Mouse (Mus musculus) heart, postnatal 0 days (tissue): ENCODE measurements around the gene Faap24. TPM values are rescaled to one million over a fixed set of nuclear protein-coding genes. Genes with fewer than 3 reads are reported as not detected.

Experiments used
- ATAC-seq: fragments of 200-750 bp; cut with Nextera tagmentation; 2 replicates; pipeline ENCODE4 v1.8.0; 2017; ENCODE audit warnings: low read depth, moderate number of reproducible peaks, moderate library complexity; ENCODE audit not compliant: insufficient read depth
- DNase-seq: peaks from one replicate; pipeline ENCODE4 v3.0.0-alpha.2; 2016; ENCODE audit warnings: low spot score
- H3K27ac ChIP-seq: fragments of 300-500 bp; sonication (generic); 2 replicates; pipeline ENCODE4 v1.5.1; 2014; ENCODE audit warnings: low read depth, mild to moderate bottlenecking
- H3K27me3 ChIP-seq: fragments of 300-500 bp; sonication (generic); 2 replicates; pipeline ENCODE4 v1.6.1; 2014; ENCODE audit warnings: low read length, mixed read lengths; ENCODE audit not compliant: control insufficient read depth, insufficient read depth
- H3K36me3 ChIP-seq: fragments of 300-500 bp; sonication (generic); replicated peaks from 2 replicates; pipeline ENCODE4 v1.6.1; 2014; ENCODE audit warnings: low read length, mixed read lengths; ENCODE audit not compliant: control insufficient read depth, insufficient read depth
- H3K4me1 ChIP-seq: fragments of 300-500 bp; sonication (generic); 2 replicates; pipeline ENCODE4 v1.6.1; 2014; ENCODE audit warnings: antibody characterized with exemption; ENCODE audit not compliant: control insufficient read depth, insufficient read depth
- H3K4me2 ChIP-seq: fragments of 300-500 bp; sonication (generic); 2 replicates; pipeline ENCODE4 v1.6.1; 2014; ENCODE audit warnings: low read depth, mild to moderate bottlenecking, low read length, moderate library complexity
- H3K4me3 ChIP-seq: fragments of 300-500 bp; sonication (generic); 2 replicates; pipeline ENCODE4 v1.5.1; 2014; ENCODE audit warnings: low read depth, low read length
- H3K9ac ChIP-seq: fragments of 300-500 bp; sonication (generic); replicated peaks from 2 replicates; pipeline ENCODE4 v1.6.1; 2014; ENCODE audit warnings: low read depth, low read length, mixed read lengths
- H3K9me3 ChIP-seq: fragments of 300-500 bp; sonication (generic); replicated peaks from 2 replicates; pipeline ENCODE4 v1.6.1; 2016; ENCODE audit warnings: low read length; ENCODE audit not compliant: control insufficient read depth
- CTCF ChIP-seq: IDR thresholded peaks from 2 replicates; pipeline ENCODE4 v1.5.1; 2016; ENCODE audit warnings: antibody characterized with exemption, control low read depth, low read depth
- EP300 ChIP-seq: IDR thresholded peaks from 2 replicates; pipeline ENCODE4 v1.6.1; 2016; ENCODE audit warnings: antibody characterized with exemption, low read depth
- WGBS: fragments of 180-500 bp; shearing (Covaris S2); extraction: QIAGEN DNeasy Blood & Tissue Kit; methylation state at CpG from one replicate; pipeline ENCODE4 v1.1.7; 2014; 5-methylcytosine and 5-hydroxymethylcytosine counted together
- polyA plus RNA-seq: library from polyadenylated mRNA; unstranded; fragments of >200 nt; fragmentation: Nextera tagmentation; extraction: Ambion mirVana; gene quantifications from 2 replicates; pipeline ENCODE4 v1.2.1, GENCODE M21; 2015
- total RNA-seq: library from RNA; depleted of rRNA; stranded (reverse); fragments of >200 nt; gene quantifications from 2 replicates; pipeline ENCODE4 v1.2.3, GENCODE M21; 2014; ENCODE audit warnings: low replicate concordance

Gene Faap24
- total and polyA plus RNA-seq, 2 experiments from 2014 or later, result 8.2 to 10.3 TPM

DNA sequence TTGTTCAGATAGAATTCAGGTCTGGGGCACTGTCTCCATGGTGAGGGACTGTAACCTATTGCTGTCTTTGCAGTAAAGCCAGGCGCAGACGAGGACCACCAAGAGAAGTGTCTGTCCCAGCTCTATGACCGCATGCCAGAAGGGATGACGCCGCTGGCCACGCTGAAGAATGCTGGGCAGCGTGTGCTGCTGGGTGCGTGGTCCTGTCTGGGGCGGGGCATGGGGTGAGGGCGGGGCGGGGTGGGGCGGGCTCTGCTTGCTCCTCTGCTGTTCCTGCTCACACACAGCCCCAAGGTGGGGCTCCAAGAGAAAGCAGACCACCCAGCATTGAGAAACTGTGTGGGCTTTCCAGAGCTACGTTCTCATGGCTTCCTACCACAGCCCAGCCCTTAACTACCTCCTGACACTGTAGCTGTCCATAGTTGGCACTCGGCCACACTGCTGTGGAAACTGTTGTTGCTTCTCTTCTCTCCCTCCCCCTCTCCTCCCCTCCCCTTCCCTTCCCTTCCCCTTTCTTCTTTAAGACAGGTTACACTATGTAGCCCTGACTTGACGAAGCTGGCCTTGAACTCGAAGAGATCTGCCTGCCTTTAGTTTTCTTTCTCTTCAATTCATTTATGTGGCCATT is 17.0 kb downstream of the Faap24 start:
- Histone ChIP-seq H3K4me2 (peak overlapping the region; percentile 23; the same call in 1 of the 2 replicates), H3K4me3 (no peak overlapping the region), H3K27ac (no peak overlapping the region), H3K36me3 (no peaks in the 10 kb centered on the region), H3K9me3 (no peaks in the 10 kb centered on the region), H3K4me1 (peaks cover 7% of the 10 kb centered on the region; the same call in 1 of the 2 replicates), H3K9ac (no peak overlapping the region), H3K27me3 (no peaks in the 10 kb centered on the region)
- TF ChIP-seq CTCF (no peak), EP300 (no peak)
- 28% methylated on average over 16 of the region's 16 CpGs for WGBS
- ATAC-seq (peak; percentile 50), DNase-seq (no peak)

DNA sequence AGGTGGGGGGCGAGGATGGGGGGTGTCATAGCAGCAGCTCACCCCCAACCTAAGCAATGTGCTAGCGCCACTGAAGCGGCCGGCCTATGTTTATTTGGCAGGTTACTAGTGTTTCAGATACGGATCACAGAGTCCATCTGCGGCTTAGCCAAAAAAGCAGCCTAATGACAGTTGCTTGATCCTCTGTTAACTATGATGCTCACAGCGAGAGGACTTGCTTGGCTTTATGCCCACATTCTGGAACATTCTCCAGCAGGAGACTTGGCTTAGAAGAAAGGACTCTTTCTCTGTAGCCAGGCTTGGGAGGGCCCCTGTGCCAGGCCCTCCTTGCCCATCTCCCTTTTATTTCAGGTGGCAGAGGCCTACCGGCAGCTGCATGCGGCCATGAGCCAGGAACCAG is 20.0 kb downstream of the Faap24 start:
- TF ChIP-seq CTCF (no peak), EP300 (no peak)
- H3K4me3 ChIP-seq, result no peak overlapping the region
- H3K4me2 ChIP-seq, result no peak overlapping the region
- no peaks in the 10 kb centered on the region for H3K36me3 ChIP-seq
- no peak for ATAC-seq
- H3K9me3 ChIP-seq, result no peaks in the 10 kb centered on the region
- no peak overlapping the region for H3K27ac ChIP-seq
- no peak overlapping the region for H3K9ac ChIP-seq
- no peak for DNase-seq
- peaks cover 7% of the 10 kb centered on the region; the same call in 1 of the 2 replicates for H3K4me1 ChIP-seq
- H3K27me3 ChIP-seq, result no peaks in the 10 kb centered on the region
- 77% methylated on average over 9 of the region's 9 CpGs for WGBS

DNA sequence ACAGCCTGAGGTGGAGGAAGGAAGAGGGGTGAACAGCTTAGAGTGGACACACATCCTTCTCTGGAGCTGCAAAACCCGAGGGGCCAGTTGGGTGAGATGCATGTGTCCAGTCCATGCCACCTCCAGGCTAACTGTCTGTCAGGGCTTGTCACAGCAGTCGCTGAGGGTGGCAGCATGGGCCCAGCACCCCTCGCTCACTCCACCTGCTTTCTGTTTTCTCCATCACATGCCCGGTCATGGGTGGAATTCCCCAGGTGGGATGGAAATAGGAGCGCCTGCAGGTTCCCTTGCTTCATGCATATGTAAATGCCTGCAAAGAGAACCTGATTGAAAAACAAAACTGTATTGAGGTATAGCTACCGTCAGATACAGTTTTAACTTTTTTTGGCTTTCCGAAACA is 22.4 kb downstream of the Faap24 start:
- Histone ChIP-seq H3K27me3 (no peaks in the 10 kb centered on the region), H3K27ac (no peak overlapping the region), H3K9ac (no peak overlapping the region), H3K4me2 (no peak overlapping the region), H3K4me3 (no peak overlapping the region), H3K9me3 (no peaks in the 10 kb centered on the region), H3K4me1 (peaks cover 2% of the 10 kb centered on the region; the same call in 1 of the 2 replicates), H3K36me3 (no peaks in the 10 kb centered on the region)
- DNase-seq, result no peak
- no peak for TF ChIP-seq EP300
- no peak for TF ChIP-seq CTCF
- WGBS, result 84% methylated on average over 7 of the region's 7 CpGs
- no peak for ATAC-seq

DNA sequence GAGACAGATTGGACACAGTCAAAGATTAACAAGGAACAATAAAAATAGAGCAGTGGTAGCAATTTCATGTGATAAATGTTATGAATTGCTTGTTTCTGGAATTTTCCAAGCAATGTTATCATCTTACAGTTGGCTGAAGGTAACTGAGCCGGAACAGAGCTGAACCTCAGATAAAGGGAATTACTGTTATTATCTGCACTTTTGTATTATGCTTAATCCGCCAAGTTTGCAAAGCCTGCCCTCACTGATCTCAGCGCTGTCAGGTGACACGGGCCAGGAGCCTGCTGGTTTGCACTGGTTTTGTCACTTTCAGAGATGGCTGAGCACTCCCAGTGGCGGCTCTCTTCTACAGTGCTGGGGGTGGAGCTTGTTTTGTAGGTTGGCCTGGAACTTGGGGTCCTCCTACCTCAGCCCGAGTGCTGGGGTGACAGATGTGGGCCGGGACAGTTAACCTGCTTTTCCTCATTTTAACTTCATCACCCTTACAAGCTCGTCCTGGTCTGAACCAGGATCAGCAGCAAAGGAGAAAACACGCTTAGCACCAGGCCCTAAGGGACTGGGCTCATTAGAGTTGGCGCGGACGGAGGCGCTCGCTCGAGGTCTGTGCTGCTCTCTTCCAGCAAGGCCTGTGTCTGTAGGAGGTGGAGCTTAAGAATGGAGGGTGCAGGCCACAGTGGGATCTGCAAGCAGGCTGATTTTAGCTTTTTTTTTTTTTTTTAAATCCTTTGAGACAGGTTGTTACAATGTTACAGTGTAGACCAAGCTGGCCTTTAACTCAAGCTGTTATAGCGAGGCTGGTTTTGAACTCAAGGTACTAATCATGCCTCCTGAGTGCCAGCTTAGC is 23.3 kb downstream of the Faap24 start:
- Histone ChIP-seq H3K27ac (no peak overlapping the region), H3K27me3 (no peaks in the 10 kb centered on the region), H3K9me3 (no peaks in the 10 kb centered on the region), H3K4me3 (no peak overlapping the region), H3K4me1 (no peaks in the 10 kb centered on the region), H3K36me3 (no peaks in the 10 kb centered on the region), H3K9ac (no peak overlapping the region), H3K4me2 (no peak overlapping the region)
- ATAC-seq, result peak; percentile 77
- 48% methylated on average over 16 of the region's 16 CpGs for WGBS
- DNase-seq, result no peak
- TF ChIP-seq CTCF (no peak), EP300 (no peak)

DNA sequence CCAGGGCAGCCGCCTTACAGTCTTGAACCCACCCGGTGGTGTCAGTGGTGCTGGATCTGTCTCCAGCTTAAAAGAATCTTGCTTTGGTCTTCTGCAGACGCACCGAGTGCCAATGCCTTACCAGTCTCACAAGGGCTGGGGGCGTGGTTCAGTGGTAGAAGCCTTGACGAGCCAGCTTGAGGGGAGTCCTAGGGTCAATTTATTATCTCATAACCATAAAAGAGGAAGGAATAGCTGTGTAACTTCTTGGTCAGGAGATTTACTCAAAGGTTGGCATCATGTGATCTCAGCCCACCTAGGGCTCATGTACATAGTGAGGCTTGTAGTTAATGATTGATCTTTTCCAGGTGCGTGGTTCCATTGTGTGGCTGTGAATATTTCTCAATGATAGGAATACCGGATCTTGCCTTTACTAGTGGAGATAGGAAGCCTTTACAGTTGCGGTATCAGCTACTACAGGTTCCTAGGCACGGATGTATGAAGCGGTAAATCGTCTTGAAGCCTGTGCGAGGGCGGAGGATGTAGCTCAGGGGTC is 24.1 kb downstream of the Faap24 start:
- Histone ChIP-seq H3K9ac (no peak overlapping the region), H3K27ac (no peak overlapping the region), H3K4me3 (no peak overlapping the region), H3K36me3 (no peaks in the 10 kb centered on the region), H3K27me3 (no peaks in the 10 kb centered on the region), H3K4me2 (no peak overlapping the region), H3K4me1 (no peaks in the 10 kb centered on the region), H3K9me3 (no peaks in the 10 kb centered on the region)
- 77% methylated on average over 14 of the region's 14 CpGs for WGBS
- TF ChIP-seq EP300 (no peak), CTCF (no peak)
- DNase-seq, result no peak
- ATAC-seq, result no peak
